In the genomic region with DNA sequence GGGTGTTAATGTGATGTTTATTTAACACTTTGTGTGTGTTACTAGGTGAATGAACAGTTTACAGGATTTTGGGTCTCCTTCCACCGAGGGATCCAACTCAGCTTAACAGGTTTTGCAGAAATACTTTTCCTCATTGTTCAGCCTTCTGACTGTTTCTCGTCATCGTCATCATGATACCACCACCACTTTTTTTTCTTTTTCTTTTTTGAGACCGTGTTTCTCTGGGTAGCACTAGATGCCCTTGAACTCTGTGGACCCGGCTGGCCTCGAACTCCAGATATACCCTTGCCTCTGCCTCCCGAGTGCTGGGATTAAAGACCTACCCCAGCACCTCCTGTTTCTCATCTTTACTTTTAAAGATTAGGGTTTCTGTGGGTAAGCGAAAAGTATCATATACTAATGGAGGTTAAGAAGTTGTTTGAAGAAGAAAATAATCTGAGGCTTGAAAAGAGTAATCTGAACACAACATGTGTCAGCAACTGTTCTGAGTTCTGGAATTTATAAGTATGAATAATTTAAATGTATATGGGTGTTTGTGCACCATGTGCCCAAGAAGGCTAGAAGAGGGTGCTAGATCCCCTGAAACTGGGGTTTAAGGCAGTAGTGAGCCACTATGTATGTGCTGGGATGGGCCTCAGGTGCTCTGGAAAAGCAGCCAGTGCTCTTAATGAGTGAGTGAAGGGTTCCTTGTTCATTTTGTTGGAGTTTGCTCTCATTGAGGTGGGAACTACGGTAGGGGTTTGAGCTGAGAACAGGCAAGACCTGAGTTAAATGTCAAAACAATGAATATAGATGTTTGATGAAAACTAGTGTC, we compare ENCODE assay signal across 8 mouse cellular contexts. TPM values are rescaled to one million over a fixed set of nuclear protein-coding genes. Genes with fewer than 3 reads are reported as not detected.
A peak's percentile ranks its signal among the peaks of the same experiment; 100 is the strongest.
DNase-seq lines count a peak whose midpoint lies in the region; ATAC-seq and TF ChIP-seq lines count a peak whose summit lies in the region.

No protein-coding gene starts in this region.

- peak overlapping the region; percentile 71 for H3K9ac ChIP-seq in heart, embryonic 14.5 days (ENCODE audit: low read length)
- H3K9ac ChIP-seq in ES-E14 (ENCODE audit: insufficient read depth, low read depth, low read length, poor library complexity, severe bottlenecking), result peak overlapping the region; percentile 82; the same call in 1 of the 2 replicates
- peak overlapping the region; percentile 86 for H3K9ac ChIP-seq in midbrain, embryonic 11.5 days (ENCODE audit: low read length)

- intact Hi-C loops in left cerebral cortex, postnatal 25 days (cut with DNase I), result loop anchor here (5.0 kb wide), 3 partner anchors 90 to 1815 kb away; a partner anchor contains a TSS

- peak overlapping the region; percentile 71 for H3K4me2 ChIP-seq in heart, embryonic 14.5 days (ENCODE audit: low read length)
- H3K4me2 ChIP-seq in midbrain, embryonic 11.5 days, result peak overlapping the region; percentile 45

- no peaks in the 10 kb centered on the region for H3K9me3 ChIP-seq in heart, embryonic 14.5 days (ENCODE audit: control insufficient read depth, low read length)
- H3K9me3 ChIP-seq in ES-E14 (ENCODE audit: control insufficient read depth, insufficient read depth, low read depth, low read length), result no peaks in the 10 kb centered on the region
- no peaks in the 10 kb centered on the region for H3K9me3 ChIP-seq in hindbrain, embryonic 10.5 days
- H3K9me3 ChIP-seq in midbrain, embryonic 11.5 days (ENCODE audit: control insufficient read depth, low read length), result no peaks in the 10 kb centered on the region

- no peaks in the 10 kb centered on the region for H3K27me3 ChIP-seq in heart, embryonic 14.5 days (ENCODE audit: control insufficient read depth, insufficient read depth, low read length)
- H3K27me3 ChIP-seq in hindbrain, embryonic 10.5 days (ENCODE audit: insufficient read depth, poor library complexity, severe bottlenecking), result no peaks in the 10 kb centered on the region
- H3K27me3 ChIP-seq in midbrain, embryonic 11.5 days (ENCODE audit: control insufficient read depth, insufficient read depth, low read length), result no peaks in the 10 kb centered on the region

- H3K4me3 ChIP-seq in heart, embryonic 14.5 days (ENCODE audit: control insufficient read depth in 1 of 2, insufficient read depth in 1 of 2, low read depth in 1 of 2, low read length in 2 of 2), result peak overlapping the region; percentile 21 to 67; a peak in 3 of 4 replicates
- peak overlapping the region; percentile 43 to 83 for H3K4me3 ChIP-seq in ES-E14 (ENCODE audit: insufficient read depth in 1 of 2, low read depth in 1 of 2, low read length in 2 of 2, poor library complexity in 1 of 2, severe bottlenecking in 1 of 2)
- H3K4me3 ChIP-seq in hindbrain, embryonic 10.5 days, result peak overlapping the region; percentile 64
- H3K4me3 ChIP-seq in midbrain, embryonic 11.5 days (ENCODE audit: low read depth, low read length), result peak overlapping the region; percentile 45

- DNase-seq in heart, adult 18-20 months, result no peak
- no peak for DNase-seq in ES-E14 (ENCODE audit: low read depth, low spot score)
- DNase-seq in hindbrain, embryonic 10.5 days (ENCODE audit: low spot score), result peak; percentile 40
- DNase-seq in midbrain, embryonic 11.5 days (ENCODE audit: low spot score, missing footprints), result peak; percentile 91
- DNase-seq in left cerebral cortex, postnatal 25 days (ENCODE audit: low spot score in 2 of 2), result no peak
- no peak for DNase-seq in cerebellum, adult 9-11 months
- DNase-seq in testis, postnatal 14 days (ENCODE audit: low spot score), result no peak

- in situ Hi-C loops in ES-E14 (cut with MboI; ENCODE audit: low sequenced_read_pairs in 2 of 2, unreplicated experiment in 2 of 2), result loop anchor here in 1 of 2 experiments (25.0 kb wide), 1 partner anchor 1495 kb away; a partner anchor contains a TSS

- peaks cover 8 to 36% of the 10 kb centered on the region in 2 experiments for H3K4me1 ChIP-seq in heart, embryonic 14.5 days (ENCODE audit: control insufficient read depth in 2 of 2, insufficient read depth in 2 of 2, low read length in 2 of 2)
- peaks cover 0 to 2% of the 10 kb centered on the region in 2 experiments; a peak in 1 of 4 replicates for H3K4me1 ChIP-seq in ES-E14 (ENCODE audit: control insufficient read depth in 2 of 2, insufficient read depth in 2 of 2, low read length in 2 of 2, poor library complexity in 1 of 2)
- H3K4me1 ChIP-seq in hindbrain, embryonic 10.5 days (replicated peaks), result peaks cover 56% of the 10 kb centered on the region
- H3K4me1 ChIP-seq in midbrain, embryonic 11.5 days (ENCODE audit: control insufficient read depth, insufficient read depth, low read length), result peaks cover 19% of the 10 kb centered on the region

- H3K36me3 ChIP-seq in heart, embryonic 14.5 days (ENCODE audit: control insufficient read depth, insufficient read depth, low read length), result no peaks in the 10 kb centered on the region
- no peaks in the 10 kb centered on the region for H3K36me3 ChIP-seq in ES-E14 (ENCODE audit: control insufficient read depth, insufficient read depth, low read length, poor library complexity, severe bottlenecking)
- H3K36me3 ChIP-seq in hindbrain, embryonic 10.5 days, result no peaks in the 10 kb centered on the region
- no peaks in the 10 kb centered on the region for H3K36me3 ChIP-seq in midbrain, embryonic 11.5 days (ENCODE audit: control insufficient read depth, insufficient read depth, low read length)

- WGBS in heart, embryonic 14.5 days, result 24% methylated on average over 9 of the region's 9 CpGs
- WGBS in hindbrain, embryonic 10.5 days, result 30% methylated on average over 9 of the region's 9 CpGs
- WGBS in midbrain, embryonic 11.5 days, result 23% methylated on average over 9 of the region's 9 CpGs

- peak overlapping the region; percentile 61 to 95 for H3K27ac ChIP-seq in heart, embryonic 14.5 days (replicated peaks in 1 of 2; ENCODE audit: control insufficient read depth in 1 of 2, insufficient read depth in 1 of 2, low read depth in 2 of 2, low read length in 2 of 2)
- peak overlapping the region; percentile 93; the same call in 1 of the 2 replicates for H3K27ac ChIP-seq in ES-E14 (ENCODE audit: insufficient read depth, low read depth, low read length, poor library complexity, severe bottlenecking)
- peak overlapping the region; percentile 98 for H3K27ac ChIP-seq in hindbrain, embryonic 10.5 days
- H3K27ac ChIP-seq in midbrain, embryonic 11.5 days (ENCODE audit: low read depth, low read length), result peak overlapping the region; percentile 98

- ATAC-seq in heart, embryonic 14.5 days (ENCODE audit: insufficient number of reproducible peaks, insufficient read depth, low FRiP score, low read depth), result no peak
- ATAC-seq in midbrain, embryonic 11.5 days (ENCODE audit: low FRiP score), result no peak

TF ChIP-seq in ES-E14, 5 proteins besides CTCF, POLR2A, EP300 and RAD21:
- TF ChIP-seq ZC3H11A (IDR thresholded peaks at IDR 0.05; ENCODE audit: borderline replicate concordance, low read depth, low read length) (no peak), ZNF384 (IDR thresholded peaks at IDR 0.05; ENCODE audit: low read depth, low read length) (no peak), MAFK (IDR thresholded peaks at IDR 0.05; ENCODE audit: insufficient read depth, low read depth, low read length) (no peak), CHD2 (IDR thresholded peaks at IDR 0.05; ENCODE audit: low read depth, low read length) (no peak), HCFC1 (IDR thresholded peaks at IDR 0.05; ENCODE audit: borderline replicate concordance, insufficient read depth, low read length) (no peak)

RNA-seq across cellular contexts. Expression of a gene that starts 1.2 kb away (rescaled TPM):
- 3.8 and 5.4 TPM in 2 replicates for polyA plus RNA-seq in heart, embryonic 14.5 days (2014; fragmentation: Nextera tagmentation; extraction: Ambion mirVana)
- total RNA-seq in heart, adult 18-20 months (2021), result 10 to 100 TPM in 1 of 2 experiments, 1 to 10 TPM in 1; 6.3 to 16.6 TPM
- 1,402 and 1,887 TPM in 2 replicates for total RNA-seq in ES-E14 (2012; rRNA removed)
- 7.8 and 9.2 TPM in 2 replicates for polyA plus RNA-seq in hindbrain, embryonic 10.5 days (2016; fragmentation: Nextera tagmentation; extraction: Ambion mirVana)
- 6.4 and 9.1 TPM in 2 replicates for polyA plus RNA-seq in midbrain, embryonic 11.5 days (2014; fragmentation: Nextera tagmentation; extraction: Ambion mirVana)
- total RNA-seq in left cerebral cortex, postnatal 25 days (2021), result 1 to 10 TPM; 1.6 to 3.9 TPM

RNA-seq across cellular contexts. Expression of a gene that starts 1.6 kb away (rescaled TPM):
- polyA plus RNA-seq in heart, embryonic 14.5 days (2014; fragmentation: Nextera tagmentation; extraction: Ambion mirVana), result 7.5 and 8.5 TPM in 2 replicates
- total RNA-seq in heart, adult 18-20 months (2021), result 100 to 1,000 TPM; 225 to 244 TPM
- total RNA-seq in ES-E14 (2012; rRNA removed), result 2,382 and 2,804 TPM in 2 replicates
- polyA plus RNA-seq in hindbrain, embryonic 10.5 days (2016; fragmentation: Nextera tagmentation; extraction: Ambion mirVana), result 5.8 and 7.4 TPM in 2 replicates
- polyA plus RNA-seq in midbrain, embryonic 11.5 days (2014; fragmentation: Nextera tagmentation; extraction: Ambion mirVana), result 3.3 and 3.6 TPM in 2 replicates
- 100 to 1,000 TPM; 300 to 349 TPM for total RNA-seq in left cerebral cortex, postnatal 25 days (2021)

RNA-seq across cellular contexts. Expression of a gene that starts 2.8 kb away (rescaled TPM):
- polyA plus RNA-seq in heart, embryonic 14.5 days (2014; fragmentation: Nextera tagmentation; extraction: Ambion mirVana), result 3.0 and 4.3 TPM in 2 replicates
- total RNA-seq in heart, adult 18-20 months (2021), result 1 to 10 TPM; 3.1 TPM
- 436 and 621 TPM in 2 replicates for total RNA-seq in ES-E14 (2012; rRNA removed)
- 3.3 and 6.0 TPM in 2 replicates for polyA plus RNA-seq in hindbrain, embryonic 10.5 days (2016; fragmentation: Nextera tagmentation; extraction: Ambion mirVana)
- polyA plus RNA-seq in midbrain, embryonic 11.5 days (2014; fragmentation: Nextera tagmentation; extraction: Ambion mirVana), result 4.0 and 4.8 TPM in 2 replicates
- 1 to 10 TPM; 3.1 to 4.6 TPM for total RNA-seq in left cerebral cortex, postnatal 25 days (2021)

RNA-seq across cellular contexts. Expression of a gene that starts 10.7 kb away (rescaled TPM):
- polyA plus RNA-seq in heart, embryonic 14.5 days (2014; fragmentation: Nextera tagmentation; extraction: Ambion mirVana), result 0.65 and 0.66 TPM in 2 replicates
- 1 to 10 TPM; 1.1 to 1.5 TPM for total RNA-seq in heart, adult 18-20 months (2021)
- 98.5 and 146 TPM in 2 replicates for total RNA-seq in ES-E14 (2012; rRNA removed)
- 0.51 and 1.1 TPM in 2 replicates for polyA plus RNA-seq in hindbrain, embryonic 10.5 days (2016; fragmentation: Nextera tagmentation; extraction: Ambion mirVana)
- polyA plus RNA-seq in midbrain, embryonic 11.5 days (2014; fragmentation: Nextera tagmentation; extraction: Ambion mirVana), result 0.44 and 0.87 TPM in 2 replicates
- under 1 TPM; 0.57 to 0.87 TPM for total RNA-seq in left cerebral cortex, postnatal 25 days (2021)

RNA-seq across cellular contexts. Expression of a gene that starts 11.4 kb away (rescaled TPM):
- 0.65 and 0.72 TPM in 2 replicates for polyA plus RNA-seq in heart, embryonic 14.5 days (2014; fragmentation: Nextera tagmentation; extraction: Ambion mirVana)
- total RNA-seq in heart, adult 18-20 months (2021), result 1 to 10 TPM; 4.9 to 6.3 TPM
- total RNA-seq in ES-E14 (2012; rRNA removed), result 245 and 289 TPM in 2 replicates
- polyA plus RNA-seq in hindbrain, embryonic 10.5 days (2016; fragmentation: Nextera tagmentation; extraction: Ambion mirVana), result 0.92 and 1.1 TPM in 2 replicates
- polyA plus RNA-seq in midbrain, embryonic 11.5 days (2014; fragmentation: Nextera tagmentation; extraction: Ambion mirVana), result 1.2 and 1.3 TPM in 2 replicates
- 10 to 100 TPM; 16.0 to 17.8 TPM for total RNA-seq in left cerebral cortex, postnatal 25 days (2021)

Comparison
In these comparisons a context has a peak if more than half of its experiments do, and no peak if none do; other contexts are left out.
1. DNase-seq: peak in hindbrain, embryonic 10.5 days (single experiment) and midbrain, embryonic 11.5 days (single experiment); none in heart, adult 18-20 months (0 of 2), ES-E14 (single experiment), left cerebral cortex, postnatal 25 days (0 of 2), cerebellum, adult 9-11 months (single experiment) and testis, postnatal 14 days (single experiment).
2. RNA of a gene that starts 1.2 kb away (total RNA-seq): 1,402 to 1,887 TPM in ES-E14; 6.3 to 16.6 TPM in heart, adult 18-20 months and 1.6 to 3.9 TPM in left cerebral cortex, postnatal 25 days; every median in the first group is over 10 times any median in the second.
3. RNA of a gene that starts 2.8 kb away (total RNA-seq): 436 to 621 TPM in ES-E14; 3.1 to 4.6 TPM in left cerebral cortex, postnatal 25 days and 3.1 TPM in heart, adult 18-20 months; every median in the first group is over 10 times any median in the second.
4. Peak in every context shown above with its lines, with median percentiles within 50 percentile points of each other: H3K27ac ChIP-seq, H3K4me3 ChIP-seq and H3K9ac ChIP-seq.